Mouse (Mus musculus) brain, embryonic 14.5 days (tissue): ENCODE measurements at regions not wholly inside any gene's neighbourhood (a gene's known extent, or its start where the extent isn't known, plus 50 kb on each side); places are given as distances from the start of the nearest gene placed in this dataset.
A peak's percentile ranks its signal among the peaks of the same experiment; 100 is the strongest.

Source experiments
- DNase-seq: peaks from one replicate; pipeline ENCODE4 v3.0.0-alpha.2; 2011; ENCODE audit warnings: low read depth
- CTCF ChIP-seq: fragments of 200-500 bp; IDR thresholded peaks from 2 replicates; pipeline ENCODE4 v1.5.1; 2012; ENCODE audit warnings: inconsistent platforms, mild to moderate bottlenecking, moderate library complexity, borderline replicate concordance; ENCODE audit not compliant: insufficient read depth, insufficient read length; ENCODE audit errors: extremely low read depth
- POLR2A ChIP-seq: fragments of 200-500 bp; IDR thresholded peaks from 2 replicates; pipeline ENCODE4 v1.6.1; 2012; ENCODE audit warnings: mild to moderate bottlenecking, inconsistent platforms, borderline replicate concordance; ENCODE audit not compliant: poor library complexity, insufficient read depth, insufficient read length, severe bottlenecking; ENCODE audit errors: extremely low read depth

DNA sequence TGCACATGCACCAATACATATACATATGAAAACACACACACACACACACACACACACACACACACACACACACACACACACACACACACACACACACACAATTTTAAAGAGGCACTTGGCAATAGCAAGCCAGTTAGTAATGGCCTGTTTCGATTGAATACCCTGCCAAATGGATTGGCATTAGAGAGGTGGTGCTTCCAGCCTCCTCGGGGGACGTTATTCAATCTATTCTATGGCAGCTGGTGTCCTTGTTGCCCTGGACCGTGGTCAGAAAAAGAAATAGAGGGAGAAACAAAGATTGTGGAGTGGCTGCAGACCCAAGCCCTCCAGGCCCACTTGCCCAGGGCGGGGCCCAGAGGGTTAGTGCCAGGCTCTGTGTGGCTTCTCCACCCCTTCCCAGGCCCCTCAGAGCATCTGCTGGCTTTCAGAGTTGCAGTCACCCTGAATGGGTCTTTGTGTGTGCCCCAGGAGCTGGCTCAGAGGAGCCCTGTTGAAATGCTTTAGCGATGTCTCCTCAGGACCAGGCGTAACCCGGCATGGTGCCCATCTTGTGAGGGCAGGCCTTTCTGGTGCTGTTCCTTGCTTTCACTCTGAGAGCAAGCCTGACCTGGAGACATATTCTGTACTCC, 302.7 kb upstream of the Ubash3b start:
- no peak for TF ChIP-seq CTCF
- DNase-seq: peak; percentile 95

DNA sequence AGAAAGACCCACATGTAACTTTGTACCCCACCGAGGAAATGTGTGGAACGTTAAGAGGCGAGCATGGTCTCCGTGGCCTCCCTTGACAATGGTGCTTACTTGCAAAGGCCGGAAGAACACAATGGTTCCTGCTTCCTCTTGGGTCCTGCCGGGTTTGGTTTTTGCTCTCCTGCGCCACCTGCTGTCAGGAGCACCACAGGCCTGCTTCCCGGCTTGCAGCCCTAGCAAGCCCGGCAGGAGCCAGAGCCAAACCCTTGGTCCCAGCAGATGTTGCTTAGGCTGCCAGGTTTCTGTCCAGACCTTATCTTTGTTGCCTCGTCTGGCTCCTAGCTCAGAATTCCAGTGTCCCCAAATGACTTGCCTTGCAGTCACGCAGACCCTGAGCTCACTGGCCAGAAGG, 300.2 kb upstream of the Ubash3b start:
- no peak for TF ChIP-seq POLR2A
- TF ChIP-seq CTCF: peak; percentile 91

DNA sequence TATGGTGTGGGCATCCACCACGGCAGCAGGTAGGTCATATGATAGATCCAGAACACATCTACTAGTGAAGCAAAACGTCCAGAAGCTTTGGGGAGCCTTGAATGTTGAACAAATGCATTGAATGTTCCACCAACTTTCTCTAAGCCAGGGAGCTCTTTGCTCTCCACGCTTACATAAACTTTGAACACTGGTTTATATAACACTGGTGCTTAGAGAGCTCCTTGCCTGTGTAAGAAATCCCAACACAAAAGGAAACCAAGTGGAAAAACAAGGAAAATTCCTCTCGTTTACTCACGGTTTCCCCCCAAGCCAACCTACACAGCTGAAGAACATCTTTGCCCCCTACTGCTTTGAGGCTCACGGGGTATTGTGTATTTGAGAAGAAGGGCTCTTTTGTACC, 299.2 kb upstream of the Ubash3b start:
- DNase-seq: no peak
- TF ChIP-seq POLR2A: no peak
- TF ChIP-seq CTCF: no peak

More for the DNA sequence above, 300.2 kb upstream of the Ubash3b start:
- peak; percentile 95 for DNase-seq

DNA sequence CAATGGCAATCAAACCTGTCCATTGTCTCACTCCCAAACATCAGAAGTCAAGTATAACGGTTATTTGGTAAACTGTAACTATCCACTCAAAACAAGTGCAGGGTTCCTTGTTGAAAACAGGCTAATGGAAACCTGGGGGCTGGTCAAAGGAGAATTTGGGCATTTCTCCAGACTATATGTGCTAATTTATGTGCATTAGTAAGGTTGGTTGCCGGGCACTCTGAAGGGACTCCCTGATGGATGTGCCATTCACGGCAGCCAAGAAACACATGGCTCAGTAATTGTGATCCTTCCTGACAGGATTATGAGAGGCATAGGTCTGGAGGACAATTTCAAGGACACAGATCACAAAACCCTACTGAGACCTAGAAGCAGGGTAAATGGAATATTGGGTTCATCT, 295.5 kb upstream of the Ubash3b start:
- DNase-seq: peak; percentile 88
- TF ChIP-seq CTCF (no peak), POLR2A (no peak)

DNA sequence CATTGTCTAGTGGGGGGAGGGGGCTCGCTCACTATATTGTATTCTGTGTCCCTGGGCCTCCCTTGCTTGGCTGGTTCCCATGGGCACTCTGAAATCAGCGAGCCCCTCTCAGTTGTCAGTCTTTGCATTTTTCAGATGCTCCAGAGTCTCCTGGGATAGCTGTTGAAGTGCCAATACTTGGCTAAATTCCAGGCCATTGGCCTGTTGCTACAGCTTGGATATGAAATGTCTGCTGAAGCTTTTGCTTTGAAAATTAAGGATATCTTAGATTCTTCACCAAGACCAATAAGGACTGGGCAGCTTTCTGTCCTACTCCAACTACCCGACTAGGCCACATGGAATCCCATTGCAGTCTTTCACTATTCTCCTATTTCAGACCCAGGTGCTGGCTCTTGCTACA, 290.2 kb upstream of the Ubash3b start:
- peak; percentile 67 for DNase-seq
- no peak for TF ChIP-seq POLR2A
- TF ChIP-seq CTCF: no peak

DNA sequence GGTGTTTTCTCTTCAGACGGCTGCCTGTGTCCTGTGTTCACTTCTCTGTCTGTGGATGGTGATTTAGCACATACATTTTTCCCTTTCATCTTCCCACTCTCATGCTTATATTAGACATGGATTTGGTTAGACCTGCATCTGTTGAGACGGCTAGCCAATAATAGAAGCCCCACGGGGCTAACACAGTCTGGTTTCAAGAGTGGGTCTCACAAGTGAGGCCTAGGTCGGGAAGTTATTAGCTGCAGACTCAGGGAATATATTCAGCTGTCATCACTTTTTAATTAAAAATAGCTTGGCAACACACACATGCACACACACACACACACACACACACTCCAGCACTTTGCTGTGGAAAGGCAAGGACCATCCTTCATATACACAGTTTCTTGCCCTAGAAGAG, 287.7 kb upstream of the Ubash3b start:
- no peak for DNase-seq
- TF ChIP-seq CTCF (no peak), POLR2A (no peak)

DNA sequence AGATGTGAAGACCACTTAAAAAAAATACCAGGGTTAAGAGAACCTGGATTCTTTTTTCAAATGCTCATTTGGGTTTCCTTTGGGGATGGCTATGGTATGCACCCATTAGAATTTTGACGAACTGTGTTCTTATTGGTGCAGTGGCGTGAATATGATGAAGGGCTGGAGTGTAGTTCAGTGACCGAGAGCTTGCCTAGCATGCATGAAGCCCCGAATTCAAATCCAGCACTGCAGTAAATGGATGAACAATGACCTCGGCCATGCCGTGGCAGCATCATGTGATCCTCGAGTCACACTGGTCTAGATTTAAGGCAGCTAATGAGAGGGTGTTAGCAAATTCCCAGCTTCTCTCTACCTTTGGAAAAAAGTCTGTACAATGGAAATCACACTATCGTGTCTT, 286.4 kb upstream of the Ubash3b start:
- no peak for DNase-seq
- no peak for TF ChIP-seq CTCF
- no peak for TF ChIP-seq POLR2A

DNA sequence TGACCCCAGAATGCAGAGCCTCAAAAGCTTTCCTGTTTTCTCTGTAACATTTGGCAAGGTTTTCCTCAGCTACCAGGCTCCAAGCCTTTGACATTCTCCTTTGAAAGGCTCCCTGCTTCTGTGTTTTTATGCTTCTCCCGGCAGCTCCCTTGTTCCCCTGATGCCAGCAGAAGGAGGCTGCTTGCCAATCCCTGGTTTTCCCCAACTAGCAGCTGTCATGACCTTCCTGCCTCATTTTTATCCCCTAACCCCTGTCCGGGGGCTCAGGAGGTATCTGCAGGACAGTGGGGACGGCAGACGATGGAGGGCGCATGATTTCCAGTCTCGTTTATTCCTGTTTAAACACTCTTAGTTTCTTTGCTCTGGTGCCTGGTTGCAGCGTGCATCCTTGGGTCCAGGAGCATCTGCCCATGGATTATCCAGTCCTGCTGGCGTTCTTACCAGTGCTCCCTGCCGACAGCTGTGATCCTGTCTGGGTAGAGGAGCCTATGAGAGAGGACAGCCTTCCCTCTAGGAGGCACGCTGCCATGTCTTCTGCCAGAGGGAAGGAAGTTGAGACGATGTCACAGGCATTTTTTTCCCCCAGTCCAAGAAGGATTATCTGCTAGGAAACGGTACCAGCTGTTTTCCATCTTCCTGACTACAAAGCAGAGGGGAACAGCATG, 285.8 kb upstream of the Ubash3b start:
- TF ChIP-seq CTCF: no peak
- TF ChIP-seq POLR2A: no peak
- peak; percentile 95 for DNase-seq

DNA sequence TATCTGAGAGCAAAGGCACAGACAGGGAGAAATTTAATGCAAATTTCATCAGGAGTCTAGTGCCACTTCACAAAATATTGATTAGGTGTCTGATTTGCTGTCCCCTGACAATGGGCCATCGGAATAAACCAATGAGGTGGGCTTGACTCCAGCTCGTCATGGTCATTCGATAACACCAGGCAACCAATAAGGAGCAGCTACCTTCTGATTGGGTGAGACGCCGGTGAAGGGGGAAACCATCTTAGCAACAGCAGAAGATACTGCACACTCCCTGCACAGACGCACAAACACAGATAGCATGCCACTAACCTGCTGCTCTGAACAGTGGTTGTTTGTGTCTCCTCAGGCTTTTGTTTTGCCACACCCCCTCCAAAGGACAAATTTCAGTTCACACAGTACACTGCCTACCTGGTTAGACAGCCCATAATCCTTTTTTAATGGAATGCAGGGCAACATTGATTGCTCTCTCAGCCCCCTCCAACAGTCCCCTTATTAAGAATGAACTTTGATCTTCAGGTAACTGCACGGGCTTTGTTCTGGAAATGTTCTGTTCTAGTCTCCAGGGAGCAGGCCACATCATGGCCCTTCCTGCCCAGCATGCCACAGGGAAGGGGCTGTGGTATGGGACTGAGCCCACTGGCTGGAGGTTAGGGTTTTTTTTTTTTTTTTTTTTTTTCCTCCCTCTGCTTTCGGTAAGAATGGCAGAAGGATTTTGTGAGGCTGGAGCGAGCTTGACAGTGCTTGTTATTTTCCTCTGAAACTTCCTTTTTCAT, 285.1 kb upstream of the Ubash3b start:
- peak; percentile 95 for DNase-seq
- TF ChIP-seq CTCF (no peak), POLR2A (no peak)

DNA sequence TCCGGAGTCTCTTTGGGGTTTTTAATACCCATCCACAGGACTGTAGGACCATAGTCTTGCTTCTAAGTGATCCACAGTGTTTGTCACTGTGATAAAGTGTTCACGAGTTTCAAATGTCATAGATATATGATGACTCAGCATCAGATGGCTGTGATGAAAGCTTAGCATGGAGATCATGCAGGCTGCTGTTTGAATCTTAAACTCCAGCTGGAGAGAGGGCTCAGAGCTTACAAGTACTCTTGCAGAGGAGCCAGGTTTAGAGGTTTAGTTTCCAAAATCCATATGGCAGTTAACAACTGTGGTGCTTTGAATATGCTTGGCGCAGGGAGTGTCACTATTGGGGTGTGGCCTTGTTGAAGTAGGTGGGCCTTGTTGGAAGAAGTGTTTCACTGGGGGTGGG, 280.9 kb upstream of the Ubash3b start:
- DNase-seq: no peak
- no peak for TF ChIP-seq CTCF
- no peak for TF ChIP-seq POLR2A

DNA sequence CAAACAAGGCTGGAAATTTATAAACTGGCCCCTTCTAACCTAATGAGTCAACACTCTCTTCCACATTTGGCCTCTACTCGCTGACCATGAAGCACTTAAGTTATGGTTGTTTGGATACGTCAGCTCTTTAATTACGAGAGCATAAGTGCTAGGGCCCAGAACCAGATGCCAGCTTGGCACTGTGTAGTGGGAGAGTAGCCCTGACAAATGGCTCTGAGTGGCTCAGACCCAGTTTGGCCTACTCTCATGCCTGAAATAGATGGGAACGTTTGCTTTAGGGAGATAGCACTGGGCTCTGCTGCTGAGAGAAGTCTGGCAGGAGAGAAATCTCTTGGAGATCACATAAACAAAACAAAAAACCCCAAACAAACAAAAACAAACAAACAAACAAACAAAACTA, 278.5 kb upstream of the Ubash3b start:
- no peak for DNase-seq
- TF ChIP-seq POLR2A (no peak), CTCF (no peak)
